Mouse (Mus musculus) retina, embryonic 14.5 days (tissue): ENCODE measurements around the gene Zpbp2.

Source experiments
- DNase-seq: peaks from one replicate; pipeline ENCODE4 v3.0.0-alpha.2; 2015; ENCODE audit warnings: low spot score

Zpbp2 gene

DNA sequence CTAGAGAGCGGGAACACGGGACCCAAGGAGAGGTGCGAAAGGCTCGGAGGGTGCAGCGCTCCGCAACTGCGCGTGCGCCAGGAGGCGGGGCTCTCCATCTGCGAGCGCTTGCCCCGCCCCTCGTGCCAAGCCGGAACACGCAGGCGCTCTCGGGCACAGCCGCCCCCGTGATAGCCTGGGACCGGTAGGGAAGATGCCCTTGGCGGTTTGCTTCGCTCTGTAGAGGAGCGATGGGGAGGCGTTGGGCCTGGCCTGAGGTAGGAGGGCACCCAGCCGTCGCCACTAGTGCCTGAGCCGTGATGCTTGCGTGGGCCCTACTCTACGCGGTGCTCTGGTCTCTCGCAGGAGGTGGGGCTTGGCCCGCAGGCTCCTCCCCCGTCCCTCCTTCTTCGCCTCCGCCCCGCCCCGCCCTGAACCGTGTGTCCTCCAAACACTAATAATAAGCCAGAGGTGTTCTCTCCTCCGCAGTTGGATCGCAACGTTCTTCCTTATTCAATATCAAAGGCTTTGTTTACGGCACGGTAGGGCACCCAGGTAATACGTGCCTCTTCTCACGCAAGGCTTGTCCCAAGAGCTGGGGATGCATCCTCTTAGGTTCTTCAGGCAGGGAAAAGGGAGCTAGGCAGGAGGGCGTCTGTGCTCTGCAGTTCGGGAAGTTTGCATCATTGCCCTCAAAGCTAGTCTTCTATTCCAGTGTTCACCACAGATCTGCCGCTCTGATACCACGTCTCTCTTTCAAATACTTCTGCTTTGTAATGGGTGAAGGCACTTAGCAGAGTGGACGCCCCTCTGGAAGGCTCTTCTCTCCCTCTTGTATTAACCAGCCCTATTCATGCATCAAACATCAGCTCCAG, at the start of gene Zpbp2:
TSS of gene Zpbp2 (plus strand) at position 123 of the 854 bp plus-strand sequence.
- DNase-seq, result peak; percentile 96

DNA sequence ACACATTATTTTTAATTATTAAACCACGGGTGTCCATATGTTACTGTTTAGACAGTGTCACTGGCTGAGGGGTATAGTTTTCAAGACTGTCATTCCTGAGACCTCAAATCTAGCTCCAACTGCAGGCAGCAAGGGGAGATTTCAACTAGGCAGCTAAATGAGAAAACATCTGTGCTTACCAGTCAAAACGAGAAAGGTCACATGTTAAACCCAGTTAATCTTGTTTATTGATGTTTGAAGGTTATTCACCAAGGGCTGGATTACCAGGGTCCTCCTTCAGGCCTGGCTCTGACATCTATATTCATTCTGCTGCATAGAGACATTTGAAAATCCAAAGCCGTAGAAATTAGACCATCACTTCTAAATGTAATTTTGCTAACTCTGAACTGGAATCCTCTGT, 46.0 kb upstream of the Zpbp2 start:
- no peak for DNase-seq

DNA sequence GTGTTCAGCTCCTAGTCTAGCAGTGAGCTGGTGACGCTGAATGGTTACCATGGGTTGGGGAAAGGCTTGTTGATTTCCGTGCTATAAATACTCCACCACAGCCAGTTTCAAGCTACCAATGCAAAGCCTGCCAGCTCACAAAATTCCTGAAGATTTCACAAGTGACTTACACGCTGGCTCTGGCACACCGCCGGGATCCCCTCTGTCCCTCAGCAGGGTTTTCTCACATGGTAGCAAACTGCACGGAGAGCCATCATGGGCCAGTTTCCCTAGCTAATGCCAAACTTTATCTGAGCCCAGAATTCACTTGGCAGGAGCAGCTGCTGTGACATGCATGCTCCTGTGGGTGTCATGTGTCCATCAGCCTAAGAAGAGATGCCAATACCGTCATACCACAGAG, 41.5 kb upstream of the Zpbp2 start:
- DNase-seq, result no peak

DNA sequence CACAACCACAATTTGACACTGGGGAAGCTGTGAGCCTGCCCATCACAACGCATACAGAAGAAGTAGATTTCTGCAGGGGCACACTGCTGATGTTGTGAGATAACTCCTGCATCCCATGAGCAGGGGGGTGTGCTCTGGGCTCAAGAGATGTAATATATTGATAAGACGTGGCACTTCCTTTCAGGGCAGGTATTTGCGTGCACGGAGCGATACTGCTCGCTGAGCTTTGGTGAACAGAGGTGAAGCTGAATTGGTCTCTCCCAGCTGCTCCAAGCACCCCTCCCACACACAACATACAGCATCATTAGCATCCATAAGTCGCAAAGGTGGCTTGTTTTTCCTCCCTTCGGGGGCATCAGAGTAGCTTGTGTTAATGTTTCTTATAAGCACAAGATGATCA, 40.8 kb upstream of the Zpbp2 start:
- DNase-seq, result no peak

DNA sequence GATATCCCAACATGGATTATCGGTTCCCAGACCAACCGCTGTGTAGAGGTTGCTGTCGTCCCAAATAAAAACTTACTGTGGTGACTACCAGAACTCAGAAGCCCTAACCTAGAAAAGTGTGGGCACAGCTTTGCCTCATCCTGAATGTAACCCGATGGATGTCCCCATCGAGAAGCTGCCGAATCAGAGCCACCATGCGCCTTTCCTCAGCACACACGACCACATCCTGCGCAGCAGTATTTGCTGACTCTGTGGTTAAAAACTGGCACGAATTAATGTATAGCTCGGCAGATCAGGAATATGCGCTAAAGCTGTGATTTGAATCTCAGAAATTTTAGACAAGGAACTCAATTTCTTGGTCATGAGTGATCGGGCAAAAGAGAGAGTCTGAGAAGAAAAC, 38.0 kb upstream of the Zpbp2 start:
- no peak for DNase-seq

DNA sequence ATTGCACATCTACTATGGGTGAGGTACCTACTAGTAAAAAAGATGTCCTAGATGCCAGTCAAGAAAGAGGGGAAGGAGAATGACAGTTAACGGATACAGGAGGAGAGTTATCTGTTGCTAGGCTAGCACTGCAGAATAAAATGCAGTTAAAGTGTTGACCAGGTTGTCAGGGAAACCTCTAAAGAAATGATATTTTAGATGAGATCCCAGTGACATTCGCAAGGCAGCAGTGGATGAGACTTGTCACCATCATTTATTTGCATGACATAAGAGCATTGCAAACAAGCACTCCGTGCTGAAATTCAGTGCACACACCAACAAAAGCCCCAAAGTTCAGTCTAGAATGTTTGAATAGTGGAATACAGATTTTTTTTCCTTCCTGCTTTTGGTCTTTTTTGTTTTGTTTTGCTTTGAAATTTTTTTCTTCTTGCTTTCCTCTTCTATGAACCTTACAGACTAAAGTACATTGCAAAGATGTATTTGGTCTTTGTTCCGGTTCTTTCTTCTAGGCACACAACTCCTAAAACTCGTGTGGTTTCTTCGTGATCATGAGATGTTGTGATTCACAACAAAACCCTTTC, 37.5 kb upstream of the Zpbp2 start:
- no peak for DNase-seq

DNA sequence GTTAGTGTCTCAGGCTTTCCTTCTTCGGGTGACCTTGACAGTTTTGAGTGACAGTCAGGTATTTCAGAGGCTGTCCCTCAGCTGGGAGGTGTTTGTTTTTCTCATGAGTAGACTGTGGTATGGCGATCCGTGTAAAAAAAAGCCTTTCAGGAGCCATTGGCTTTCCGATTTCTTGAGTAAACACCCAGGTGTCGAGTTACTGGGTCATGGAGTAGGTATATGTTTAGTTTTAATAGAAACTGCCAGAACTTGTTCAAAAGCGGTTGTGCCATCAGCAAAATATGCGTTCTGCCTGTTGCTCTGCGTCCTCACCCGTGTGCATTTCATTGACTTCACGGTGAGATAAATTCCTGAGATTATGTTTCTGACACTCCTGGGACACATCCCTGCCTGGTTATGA, 30.4 kb upstream of the Zpbp2 start:
- no peak for DNase-seq

DNA sequence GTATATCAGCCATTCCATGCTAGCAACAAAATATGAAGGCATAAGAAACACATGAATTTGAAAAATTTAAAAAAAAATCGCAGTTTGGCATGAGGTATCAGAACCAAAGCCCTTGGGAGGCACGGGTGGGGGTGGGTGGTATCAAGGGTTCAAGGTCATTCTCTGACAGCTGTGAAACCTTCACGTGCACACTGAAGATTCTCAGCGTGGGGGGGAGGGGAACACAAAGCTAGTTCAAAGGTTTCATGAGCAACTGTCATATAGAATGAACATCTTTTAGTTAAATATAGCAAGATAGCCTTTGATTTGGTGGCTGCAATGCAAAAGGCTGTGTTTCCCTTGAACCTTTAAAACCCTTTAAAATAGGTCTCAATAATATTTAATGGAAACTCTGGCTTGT, 25.8 kb upstream of the Zpbp2 start:
- no peak for DNase-seq

DNA sequence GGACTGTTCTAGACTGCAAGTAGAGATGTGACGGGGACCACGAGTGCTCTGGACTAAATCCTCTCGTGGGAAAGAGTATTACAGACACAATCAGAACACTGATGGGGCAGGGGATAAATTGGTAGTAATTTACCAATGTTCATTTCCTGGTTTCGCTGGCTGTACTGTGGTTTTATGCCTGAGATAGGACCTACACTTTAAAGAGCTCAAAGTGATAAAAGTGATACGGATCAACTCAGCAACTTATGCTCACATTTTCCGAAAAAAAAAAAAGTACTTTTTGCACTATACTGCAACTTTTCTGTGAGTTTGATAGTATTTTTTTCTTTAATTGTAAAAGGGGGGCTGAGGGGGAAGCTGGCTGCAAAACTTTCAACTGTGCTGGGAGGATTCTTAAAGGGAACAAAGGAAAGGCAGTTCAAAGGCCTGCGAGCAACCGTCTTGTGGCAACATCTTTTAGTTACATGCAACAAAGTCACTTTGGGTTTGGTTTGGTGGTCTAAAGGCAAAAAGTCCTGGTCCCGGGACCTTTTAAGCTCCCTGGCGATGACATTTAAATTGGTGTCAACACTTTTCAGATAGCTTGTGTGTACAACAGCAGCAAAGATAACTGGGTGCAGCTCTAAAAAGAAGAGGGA, 24.0 kb upstream of the Zpbp2 start:
- DNase-seq, result no peak

DNA sequence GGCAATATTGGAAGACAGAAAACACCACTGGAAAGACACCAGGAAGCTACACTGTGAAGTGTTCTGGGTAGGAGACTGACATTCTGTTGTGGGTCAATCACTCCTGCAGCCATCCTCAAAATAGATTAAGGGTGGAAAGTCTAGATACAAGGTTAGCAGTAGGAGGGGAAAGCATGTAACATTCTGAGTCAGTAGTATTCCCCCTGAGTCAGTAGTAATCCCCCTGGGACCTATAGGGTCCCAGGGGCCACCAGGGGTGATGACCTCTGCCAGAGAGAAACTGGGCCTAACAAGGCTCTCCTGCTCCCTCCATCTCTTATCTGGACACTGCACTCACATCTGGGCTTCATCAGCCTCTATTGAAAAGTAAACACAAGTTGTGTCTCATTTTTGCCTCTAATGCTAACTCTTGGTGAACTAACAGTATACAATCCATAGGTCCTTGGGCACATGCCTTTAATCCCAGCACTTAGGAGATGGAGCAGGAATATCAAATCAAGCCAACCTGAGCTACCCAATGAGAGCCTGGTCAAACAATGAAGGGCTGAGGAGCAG, 13.3 kb upstream of the Zpbp2 start:
- no peak for DNase-seq

DNA sequence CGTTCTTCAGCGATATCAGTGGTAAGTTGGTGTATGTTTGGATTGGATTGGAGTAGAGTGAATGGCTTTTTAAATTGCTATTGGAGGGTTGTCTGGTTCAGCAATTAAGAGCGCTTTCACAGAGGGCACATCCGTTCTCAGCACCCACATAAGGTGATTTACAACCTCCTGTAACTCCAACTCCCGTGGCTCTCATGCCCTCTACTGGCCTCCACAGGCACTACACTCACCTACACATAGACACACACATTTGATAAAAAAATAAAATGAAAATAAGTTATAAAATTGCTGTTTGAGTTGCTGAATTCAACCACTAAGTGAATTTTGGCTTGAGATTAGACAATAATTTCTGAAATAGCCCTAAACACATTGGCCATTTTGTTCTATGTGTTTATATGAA, 10.6 kb upstream of the Zpbp2 start:
- DNase-seq, result no peak

DNA sequence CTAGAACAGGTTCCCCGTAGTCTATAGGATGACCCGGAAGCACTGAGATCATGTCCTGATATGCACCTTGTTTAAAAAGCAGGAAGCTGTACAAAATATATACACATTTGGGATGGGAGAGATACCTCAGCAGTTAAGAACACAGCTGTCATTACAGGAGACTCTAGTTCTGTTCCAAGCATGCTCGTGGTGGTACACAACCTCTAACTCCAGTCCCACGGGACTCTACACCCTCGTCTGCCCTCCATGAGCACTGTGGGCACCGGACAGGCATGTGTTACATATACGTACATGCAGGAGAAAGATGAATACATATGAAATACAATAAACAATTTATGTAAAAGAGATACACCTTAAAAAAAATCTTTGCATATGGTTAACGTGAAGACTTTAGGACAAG, 8.3 kb upstream of the Zpbp2 start:
- DNase-seq, result no peak

DNA sequence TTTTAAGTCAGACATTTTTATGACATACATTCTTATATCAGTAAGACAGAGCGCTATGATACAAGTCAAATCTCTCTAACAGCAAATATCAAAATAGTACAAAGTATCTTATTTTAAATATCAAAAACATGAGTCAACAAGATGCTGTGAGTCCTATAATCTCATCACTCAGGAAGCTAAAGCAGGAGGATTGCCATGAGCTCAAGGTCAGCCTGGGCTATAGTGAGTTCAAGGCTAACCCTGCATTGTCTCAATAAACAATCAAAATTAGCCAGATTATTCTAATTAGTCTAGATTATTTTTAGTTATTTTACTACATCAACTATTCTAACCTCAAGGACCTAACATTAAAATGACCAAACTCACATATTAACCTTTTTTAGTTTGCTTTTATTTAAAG, 7.5 kb upstream of the Zpbp2 start:
- no peak for DNase-seq

DNA sequence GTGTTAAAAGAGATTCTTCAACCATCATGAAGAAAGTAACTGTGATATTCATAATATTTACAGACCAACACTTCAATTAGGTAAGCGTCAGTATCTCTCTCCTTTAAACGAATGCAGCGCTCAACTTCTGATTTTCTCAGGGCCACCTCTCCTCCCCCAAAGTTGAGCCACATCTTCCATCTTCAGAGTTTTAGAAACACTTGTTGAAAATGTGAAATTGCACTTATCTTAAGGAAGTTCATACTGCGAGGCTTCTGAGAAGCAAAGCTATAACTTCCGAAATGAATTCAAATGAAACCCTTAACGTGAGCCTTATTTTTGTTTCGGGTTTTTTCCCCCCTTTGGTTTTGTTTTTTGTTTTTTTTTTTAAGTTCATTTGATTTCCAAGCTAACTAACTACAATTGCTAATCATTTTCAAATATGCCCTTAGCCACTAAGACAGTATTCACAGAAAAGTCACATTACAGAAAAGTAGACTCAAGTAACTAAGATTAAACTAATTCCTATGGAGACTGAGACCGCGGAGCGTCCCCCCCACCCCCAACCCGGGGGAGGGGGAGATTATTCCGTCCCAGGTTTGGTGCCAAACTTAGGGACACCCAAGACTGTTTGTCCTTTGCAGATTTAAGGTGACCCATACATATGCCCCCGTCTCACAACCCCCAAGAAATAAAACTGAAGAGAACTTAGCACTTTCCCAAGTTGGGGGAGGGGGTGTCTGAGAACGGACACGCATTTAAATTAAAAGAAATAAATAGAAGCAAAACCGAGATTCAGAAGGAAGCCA, 5.8 kb upstream of the Zpbp2 start:
- DNase-seq, result peak; percentile 27

DNA sequence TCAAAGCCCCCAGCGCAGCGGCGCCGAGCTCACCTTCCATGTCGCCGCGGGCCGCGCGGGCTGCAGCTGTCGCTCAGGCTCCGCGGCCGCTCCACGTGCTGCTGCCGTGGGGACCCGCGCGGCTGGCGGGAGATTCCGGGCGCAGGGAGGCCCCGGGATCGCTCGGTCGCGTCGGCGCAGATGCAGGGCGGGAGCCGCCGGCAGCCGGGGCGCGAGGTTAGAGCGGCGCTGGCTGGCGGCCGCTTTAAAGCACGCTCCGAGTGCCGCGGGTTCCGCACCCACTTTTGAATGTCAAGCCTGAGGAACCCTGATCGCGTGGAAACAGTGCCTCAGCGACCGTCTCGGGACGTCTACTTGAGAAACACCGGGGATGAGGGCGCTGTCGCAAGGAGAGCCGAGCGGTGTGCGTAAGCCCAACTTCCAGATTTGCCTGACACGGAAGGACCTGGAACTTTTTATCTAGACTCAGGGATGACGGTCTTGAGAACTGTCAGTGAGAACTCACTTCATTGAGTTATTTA, 5.1 kb upstream of the Zpbp2 start, which contains the start of gene Ikzf3:
TSS of gene Ikzf3 (minus strand) at position 321 of the 521 bp plus-strand sequence.
- DNase-seq, result peak; percentile 61

DNA sequence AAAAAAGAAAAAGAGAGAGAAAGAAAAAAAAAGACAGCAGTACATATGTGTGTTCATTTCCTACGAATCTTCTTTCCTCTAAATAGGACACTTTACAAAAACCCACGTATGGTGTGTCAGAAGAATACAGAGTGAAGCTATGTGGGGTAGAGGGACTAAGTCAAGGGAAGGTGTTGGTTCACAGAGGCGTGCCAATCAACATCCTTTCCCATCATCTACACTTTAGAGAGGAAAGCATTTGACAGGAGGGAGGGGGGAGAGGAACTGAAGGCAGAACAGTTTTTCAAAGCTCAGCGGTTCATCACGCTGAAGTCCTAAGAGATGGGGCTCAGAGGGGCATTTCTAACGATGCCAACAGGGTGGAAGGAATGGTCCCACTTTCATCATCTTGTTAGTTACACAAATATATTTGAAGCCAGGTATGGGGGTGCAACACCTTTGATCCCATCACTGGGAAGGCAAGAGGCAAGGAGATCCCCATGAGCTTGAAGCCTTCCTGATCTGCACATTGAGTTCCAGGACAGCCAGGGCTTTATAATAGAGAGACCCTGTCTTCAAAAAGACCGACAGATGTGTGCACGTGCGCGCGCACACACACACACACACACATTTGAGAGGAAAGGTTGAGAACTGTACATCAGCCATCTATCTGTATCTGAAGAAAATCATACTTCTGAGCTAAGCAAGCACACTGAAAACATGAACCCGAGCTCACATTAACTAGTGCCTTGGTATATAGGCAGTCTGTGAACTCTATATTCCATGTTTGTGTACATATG, 4.2 kb upstream of the Zpbp2 start:
- DNase-seq, result no peak

DNA sequence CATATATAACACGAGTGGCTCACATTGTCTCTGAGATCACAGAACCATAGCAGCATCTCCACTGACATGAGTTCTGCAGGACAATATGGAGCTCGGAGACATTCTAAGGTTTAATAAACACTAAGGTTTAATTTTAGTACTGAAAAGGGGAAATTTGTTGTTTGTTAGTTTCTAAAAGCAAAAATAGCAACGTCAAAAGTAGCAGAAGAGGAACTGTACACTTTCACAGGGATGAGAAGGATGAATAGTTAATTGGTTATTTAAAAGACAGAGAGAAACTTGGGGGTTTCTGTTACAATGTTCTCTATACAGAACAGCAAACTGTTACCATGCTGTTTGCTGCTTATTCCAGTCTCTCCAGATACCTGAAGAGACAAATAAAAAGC, 3.6 kb upstream of the Zpbp2 start:
- DNase-seq, result no peak

DNA sequence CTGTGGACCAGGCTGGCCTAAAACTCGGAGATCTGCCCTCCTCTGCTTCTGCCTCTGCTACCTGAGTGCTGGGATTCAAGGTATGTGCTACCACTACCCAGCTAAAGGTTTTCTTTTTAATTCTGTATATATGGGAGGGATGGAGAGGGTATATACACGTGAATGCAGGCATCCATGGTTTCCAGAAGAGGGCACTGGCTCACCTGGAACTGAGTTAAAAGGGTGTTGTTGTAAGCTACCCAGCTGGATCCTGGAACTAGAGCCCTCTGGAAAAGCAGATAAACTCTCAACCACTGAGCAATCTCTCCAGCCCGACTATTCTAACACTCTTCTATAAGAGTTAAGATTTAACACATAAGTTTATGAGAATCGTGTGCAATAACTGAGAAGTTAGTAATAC, 1.5 kb upstream of the Zpbp2 start:
- no peak for DNase-seq

DNA sequence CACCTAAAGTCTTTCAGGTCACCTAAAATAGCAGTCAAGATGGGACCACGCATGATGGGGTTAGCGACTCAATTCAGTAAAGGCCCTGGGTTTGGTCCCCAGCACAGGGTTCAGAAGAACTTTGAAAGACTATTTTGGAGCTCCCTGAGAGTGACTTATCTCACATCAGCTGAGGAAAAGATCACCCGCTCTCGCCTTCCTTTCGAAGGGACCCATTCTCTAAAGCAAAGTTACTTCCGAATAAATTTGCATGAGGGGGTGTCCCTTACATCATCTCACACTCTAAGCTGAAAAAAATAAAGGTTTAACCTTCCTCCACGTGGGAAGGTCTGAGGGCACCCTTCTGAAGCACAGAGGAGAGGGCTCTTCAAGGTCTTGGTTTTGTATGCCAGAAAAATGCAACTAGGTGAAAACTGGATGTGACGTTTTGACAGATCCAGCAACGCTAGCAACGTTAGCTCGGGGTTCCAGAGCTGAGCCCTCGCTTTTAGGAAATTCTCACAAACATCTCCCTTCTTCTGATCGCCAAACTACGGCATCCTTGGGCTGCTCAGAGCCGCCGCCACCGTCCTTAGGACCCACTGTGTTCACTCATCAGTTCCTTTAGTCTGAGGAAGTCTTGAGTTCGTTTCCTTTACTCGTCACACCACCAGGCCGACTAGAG, 454 bp upstream of the Zpbp2 start:
- DNase-seq, result no peak

DNA sequence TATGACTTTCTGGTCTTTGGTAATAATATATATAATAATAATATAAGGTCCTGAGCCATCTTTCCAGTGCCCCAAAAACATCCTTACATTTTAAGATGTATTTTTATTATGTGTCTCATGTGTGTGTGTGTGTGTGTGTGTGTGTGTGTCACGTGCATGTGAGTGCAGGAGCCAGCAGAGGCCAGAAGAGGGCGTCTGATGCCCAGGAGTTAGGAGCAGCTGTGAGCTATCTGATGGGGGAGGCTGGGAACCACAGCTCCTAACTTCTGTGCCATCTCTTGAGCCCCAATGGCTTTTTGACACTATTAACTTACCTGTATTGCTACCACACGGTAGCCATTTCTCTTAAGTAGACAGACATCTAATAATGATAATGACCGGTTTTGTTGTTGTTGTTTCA, 3.1 kb downstream of the Zpbp2 start:
- no peak for DNase-seq
